Mouse (Mus musculus): ENCODE measurements at regions not wholly inside any gene's neighbourhood (a gene's known extent, or its start where the extent isn't known, plus 50 kb on each side); places are given as distances from the start of the nearest gene placed in this dataset.

DNA sequence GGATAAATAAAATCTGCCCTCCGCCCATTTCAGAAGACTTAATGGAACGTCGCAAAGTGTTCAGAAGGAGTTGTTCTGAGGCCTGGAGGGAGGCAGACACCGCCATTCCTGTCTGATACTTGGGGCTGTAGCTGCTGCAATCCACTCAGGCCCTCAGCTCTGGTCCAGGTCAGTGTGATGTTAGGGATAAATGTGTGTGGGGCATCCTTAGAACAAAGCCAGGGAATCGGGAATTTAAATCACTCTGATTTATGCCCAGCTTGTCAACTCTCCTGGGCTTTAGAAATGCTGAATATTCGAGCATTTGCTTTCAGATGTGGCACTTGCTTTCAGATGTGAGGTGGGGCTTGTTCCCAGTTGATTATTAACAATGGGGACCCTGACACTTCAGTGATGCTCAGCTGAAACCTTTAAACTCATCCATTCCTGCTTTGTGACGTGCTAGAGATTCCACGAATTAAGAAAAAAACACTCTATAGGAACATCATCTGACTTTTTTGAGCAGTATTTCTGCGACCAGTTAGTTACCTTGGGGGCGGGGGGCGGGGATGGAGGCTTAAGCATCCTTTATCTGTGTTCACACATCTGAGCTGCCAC lies 122.1 kb upstream of the Npvf start:
- no peak for DNase-seq (ENCODE audit: low read depth, low spot score)
- 62% methylated on average over 11 of the region's 11 CpGs for WGBS

DNA sequence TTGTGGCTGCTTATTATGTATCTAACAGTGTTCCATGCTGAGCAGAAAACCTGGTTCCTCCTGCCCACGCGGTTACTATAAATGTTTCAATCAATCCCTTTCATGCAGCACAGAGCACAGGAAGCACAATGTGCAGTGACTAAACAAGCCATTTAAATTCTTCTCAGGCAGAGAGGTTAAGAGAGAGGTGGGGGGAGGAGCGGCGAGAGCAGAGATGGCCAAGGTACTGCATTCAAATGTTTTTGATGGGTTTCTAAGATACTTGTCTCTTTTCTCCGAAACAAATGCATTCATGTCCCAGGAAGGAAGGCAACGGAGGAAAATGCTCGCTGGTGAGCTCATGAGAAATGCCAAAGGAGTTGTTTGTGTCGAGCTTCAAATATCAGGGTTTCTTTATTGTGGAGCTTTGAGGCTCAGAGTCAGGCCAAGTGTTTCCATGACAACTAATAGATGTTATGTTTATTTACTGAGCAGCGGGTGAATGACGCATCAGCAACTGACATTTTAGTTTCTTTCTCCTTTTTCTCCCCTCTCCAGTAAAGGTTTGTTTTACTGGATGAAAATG lies 122.8 kb upstream of the Npvf start:
- 4% methylated on average over 10 of the region's 10 CpGs for WGBS

DNA sequence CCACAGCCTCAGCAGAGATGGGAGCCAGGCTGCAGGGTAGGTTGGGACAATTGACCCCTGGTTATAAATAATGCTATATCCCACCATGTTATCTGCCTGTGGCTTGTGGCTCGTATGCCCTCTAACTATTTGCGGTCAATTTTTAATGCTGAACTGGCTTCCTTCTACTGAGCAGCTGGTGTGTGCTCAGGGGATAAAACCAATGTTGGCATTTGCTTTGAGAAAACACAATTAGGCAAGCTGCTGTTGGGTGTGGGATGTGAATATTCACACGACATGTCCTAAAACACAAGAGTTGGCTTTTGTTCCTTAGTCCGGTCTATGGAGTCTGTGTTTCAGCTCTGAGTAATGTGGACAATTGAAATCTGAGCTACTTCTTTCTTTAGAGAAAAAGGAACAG lies 123.6 kb upstream of the Npvf start:
- WGBS, result 62% methylated on average over 4 of the region's 4 CpGs
- DNase-seq (ENCODE audit: low read depth, low spot score), result no peak

More for the DNA sequence above, 122.8 kb upstream of the Npvf start:
- no peak for DNase-seq (ENCODE audit: low read depth, low spot score)

DNA sequence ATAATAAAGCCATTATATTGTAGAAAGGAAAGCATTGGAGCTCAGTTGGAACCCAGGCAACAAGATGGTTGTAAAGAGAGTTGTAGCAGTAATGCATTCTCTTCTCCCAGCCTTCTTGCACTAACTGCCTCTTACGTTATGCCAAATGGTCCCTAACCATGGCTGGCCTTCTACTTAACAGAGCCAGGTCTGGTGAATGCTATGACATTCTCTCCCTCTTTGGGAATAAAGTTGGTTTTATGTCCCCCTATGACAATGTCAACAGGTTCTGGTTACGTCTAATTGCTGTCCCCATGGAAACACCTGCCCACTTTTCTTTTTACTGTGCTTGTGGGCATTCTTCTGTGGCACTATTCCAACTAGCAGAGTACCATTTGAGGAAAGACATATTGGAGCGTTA lies 126.4 kb upstream of the Npvf start:
- DNase-seq (ENCODE audit: low read depth, low spot score), result no peak
- 69% methylated on average over 3 of the region's 3 CpGs for WGBS

DNA sequence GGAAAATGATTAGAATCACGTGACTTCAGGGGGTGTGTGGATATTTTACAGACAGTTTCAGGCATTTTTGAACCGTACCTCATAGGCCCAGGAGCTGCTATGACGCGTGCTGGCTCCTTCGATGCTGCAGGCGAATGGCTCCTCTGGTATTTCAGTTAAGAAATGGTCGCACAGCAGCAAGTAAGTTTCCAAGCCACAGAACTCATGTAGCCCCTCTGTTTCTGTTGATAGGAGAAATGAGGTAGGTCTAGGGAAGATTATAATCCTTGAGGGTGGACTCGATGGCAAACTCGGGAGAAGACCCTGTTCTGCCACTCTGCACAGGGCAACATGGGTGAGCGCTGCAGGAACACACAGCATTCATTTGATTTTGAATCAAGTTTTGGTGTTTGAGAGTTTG lies 127.0 kb upstream of the Npvf start:
- no peak for DNase-seq (ENCODE audit: low read depth, low spot score)
- 91% methylated on average over 10 of the region's 10 CpGs for WGBS

DNA sequence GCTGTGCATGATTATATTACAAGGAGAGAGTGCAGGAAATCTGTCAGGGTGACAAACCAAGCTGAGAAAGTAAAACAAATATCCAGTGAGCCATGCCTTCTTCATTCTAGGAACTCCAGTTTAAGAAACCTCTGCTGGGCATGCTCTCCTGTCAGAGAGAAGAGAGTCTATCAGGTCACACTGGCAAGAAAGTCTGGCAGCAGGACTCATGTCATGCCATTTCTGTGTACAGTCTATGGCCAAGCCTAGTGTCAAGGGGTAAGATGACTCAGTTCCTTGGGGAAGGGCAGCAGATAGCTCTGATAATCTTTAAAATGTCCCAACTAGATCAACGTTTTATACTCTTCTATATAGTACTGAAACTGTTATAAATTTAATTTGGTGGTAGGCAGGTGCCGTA lies 128.0 kb upstream of the Npvf start:
- no peak for DNase-seq (ENCODE audit: low read depth, low spot score)
- WGBS, result 70% methylated on average over 2 of the region's 2 CpGs

DNA sequence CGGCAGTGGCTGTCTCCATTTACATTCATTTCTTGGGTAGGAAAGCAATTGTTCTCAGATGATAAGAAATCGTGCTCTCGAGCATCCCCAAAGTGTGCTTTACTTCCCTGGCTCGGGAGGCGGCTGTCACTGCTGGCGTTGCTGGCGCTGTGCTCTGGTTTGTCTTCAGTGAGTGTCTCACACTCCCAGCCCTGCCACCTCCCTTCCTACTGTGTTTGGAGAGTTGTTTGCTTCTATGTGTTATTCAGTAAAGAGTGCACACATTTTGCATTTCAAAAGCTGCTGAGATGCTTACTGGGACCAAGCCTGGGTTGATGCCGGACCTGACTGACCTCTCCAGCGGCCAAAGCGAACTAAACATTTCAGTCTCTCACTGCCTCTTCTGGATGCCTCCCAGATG lies 129.3 kb upstream of the Npvf start:
- no peak for DNase-seq (ENCODE audit: low read depth, low spot score)
- 81% methylated on average over 10 of the region's 10 CpGs for WGBS

DNA sequence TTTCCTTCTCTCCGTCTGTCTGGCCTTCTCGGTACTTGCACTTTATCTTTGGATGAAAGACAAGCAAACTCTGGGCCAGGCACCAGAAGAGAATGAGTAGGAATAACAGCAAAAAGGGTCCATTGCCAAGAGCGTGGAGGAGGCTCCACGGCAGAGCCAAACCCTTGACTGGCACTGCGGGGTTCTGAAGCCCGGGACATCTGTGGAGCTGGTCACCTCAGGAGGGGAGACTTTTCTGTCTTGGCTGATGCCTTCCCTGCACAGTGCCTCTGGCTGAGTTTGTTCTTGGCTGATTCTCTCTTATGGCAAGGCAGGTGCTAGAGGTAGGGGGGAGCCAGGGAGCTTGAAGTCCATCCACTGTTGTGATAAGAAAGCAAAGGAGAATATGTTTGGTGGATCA lies 130.1 kb upstream of the Npvf start:
- WGBS, result 89% methylated on average over 6 of the region's 6 CpGs
- no peak for DNase-seq (ENCODE audit: low read depth, low spot score)

DNA sequence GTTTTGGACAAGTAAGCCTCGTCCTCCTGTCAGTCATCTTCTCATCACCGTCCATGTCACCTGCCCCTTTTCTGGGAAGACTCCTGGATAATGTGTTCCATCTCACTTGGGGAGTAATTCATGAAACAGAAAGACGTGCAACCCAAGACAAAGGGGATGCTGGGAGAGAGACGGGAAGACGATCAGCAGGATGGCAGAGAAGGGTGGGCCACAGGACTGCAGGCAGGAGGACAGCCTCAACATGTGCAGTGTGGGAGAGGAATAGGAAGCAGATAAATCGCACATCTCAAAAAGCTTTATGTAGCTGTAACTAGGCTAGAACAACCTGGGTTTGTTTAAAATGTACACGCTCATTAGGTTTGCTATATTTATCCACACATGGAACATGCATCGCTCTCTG lies 133.4 kb upstream of the Npvf start:
- WGBS, result 93% methylated on average over 8 of the region's 8 CpGs
- no peak for DNase-seq (ENCODE audit: low read depth, low spot score)

DNA sequence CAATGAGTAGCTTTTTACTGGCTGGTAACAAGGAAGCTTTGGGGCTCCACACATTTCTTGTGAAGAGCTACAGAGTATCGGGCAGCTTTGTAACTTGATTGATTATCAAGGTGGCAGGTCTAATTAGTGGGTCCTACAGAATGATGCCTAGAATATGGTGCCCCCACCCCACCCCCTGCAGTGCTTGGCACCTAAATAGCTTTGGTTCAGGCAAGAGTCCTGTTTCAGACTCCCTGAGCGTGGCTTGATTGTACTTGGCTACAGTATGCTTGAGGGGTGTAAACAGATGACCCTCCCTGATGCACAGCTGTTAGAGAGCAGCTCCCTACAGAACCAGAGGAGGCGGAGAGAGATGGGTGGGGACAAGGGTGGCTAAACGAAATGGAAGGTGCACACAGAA lies 145.7 kb upstream of the Npvf start:
- DNase-seq (ENCODE audit: low read depth, low spot score), result no peak
- WGBS, result 48% methylated on average over 4 of the region's 4 CpGs

DNA sequence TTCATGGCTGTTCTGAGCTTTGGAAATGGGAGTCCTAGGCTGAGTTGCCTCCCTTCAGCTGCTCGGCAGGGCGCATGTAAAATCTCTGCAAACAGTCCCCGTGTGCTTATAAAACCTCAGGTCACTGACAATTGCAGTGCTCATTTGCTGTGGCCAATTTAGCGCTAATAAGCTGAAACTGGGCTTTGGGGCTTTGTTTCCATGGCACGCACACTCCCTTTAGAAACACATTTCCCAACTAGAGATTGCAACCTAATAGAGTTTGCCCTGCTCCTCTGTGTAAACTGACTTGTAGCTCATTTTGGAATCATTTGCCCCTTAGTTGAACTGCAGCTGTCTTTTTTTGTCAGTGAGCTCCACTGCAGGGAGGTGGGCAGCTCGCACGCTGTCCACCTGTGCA lies 148.7 kb upstream of the Npvf start:
- WGBS, result 49% methylated on average over 7 of the region's 7 CpGs
- DNase-seq (ENCODE audit: low read depth, low spot score), result no peak

DNA sequence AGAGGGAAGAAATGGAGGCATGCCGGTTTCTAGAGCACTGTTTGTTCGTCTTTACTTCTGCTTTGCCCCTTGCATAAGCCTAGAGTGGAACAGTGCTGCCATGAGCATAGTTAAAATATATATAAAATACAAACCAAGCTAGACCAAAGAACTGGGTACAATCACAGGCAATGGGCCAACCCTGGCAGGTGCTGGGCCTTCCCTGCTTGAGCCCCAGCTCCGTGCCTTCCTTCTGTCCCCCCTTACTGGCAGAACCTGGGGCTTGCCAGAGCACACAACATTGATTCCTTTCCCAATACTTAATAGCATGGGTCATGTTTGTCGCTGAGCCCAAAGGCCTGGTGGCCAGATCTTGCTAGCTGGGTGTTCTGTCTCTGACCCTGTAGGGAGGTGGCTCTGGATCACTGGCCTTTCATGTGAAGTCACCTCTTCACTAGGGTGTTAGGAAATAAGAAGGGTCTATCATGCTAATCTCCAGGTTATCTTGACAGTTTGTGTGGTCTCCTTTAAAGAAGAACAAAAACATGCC lies 150.3 kb upstream of the Npvf start:
- 79% methylated on average over 4 of the region's 4 CpGs for WGBS
- no peak for DNase-seq (ENCODE audit: low read depth, low spot score)

DNA sequence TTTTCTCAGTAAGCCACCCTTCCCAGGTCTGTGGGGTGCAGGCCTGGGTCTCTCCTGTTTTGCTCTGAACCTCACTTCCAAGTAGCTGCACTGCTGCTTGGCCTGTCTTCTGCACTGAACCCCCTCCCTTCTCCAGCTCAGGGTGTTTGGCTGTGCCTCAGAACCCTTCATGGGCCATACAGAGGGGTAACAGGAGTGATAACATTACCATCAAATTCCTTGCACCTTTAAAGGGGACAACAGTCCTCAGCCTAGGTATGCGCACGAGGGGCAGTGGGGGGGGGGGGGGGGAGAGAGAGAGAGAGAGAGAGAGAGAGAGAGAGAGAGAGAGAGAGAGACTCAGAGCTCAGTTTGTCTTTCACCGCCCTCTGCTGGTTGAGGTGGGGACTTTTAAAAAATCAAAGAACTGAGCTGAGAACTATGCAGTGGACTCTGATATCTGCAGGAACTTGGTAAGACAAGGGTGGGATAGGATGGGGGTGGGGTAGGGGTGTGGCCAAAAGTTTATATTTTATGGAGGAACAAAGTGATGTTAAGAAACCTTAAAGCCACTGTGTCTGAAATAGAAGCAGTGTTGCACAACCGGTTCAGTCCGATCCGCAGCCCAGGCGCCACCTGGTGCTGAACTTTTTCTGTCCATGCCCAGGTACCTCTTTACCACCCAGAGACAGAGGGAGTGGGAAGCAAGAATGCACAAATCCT lies 152.3 kb upstream of the Npvf start:
- no peak for DNase-seq (ENCODE audit: low read depth, low spot score)
- 7% methylated on average over 7 of the region's 7 CpGs for WGBS

DNA sequence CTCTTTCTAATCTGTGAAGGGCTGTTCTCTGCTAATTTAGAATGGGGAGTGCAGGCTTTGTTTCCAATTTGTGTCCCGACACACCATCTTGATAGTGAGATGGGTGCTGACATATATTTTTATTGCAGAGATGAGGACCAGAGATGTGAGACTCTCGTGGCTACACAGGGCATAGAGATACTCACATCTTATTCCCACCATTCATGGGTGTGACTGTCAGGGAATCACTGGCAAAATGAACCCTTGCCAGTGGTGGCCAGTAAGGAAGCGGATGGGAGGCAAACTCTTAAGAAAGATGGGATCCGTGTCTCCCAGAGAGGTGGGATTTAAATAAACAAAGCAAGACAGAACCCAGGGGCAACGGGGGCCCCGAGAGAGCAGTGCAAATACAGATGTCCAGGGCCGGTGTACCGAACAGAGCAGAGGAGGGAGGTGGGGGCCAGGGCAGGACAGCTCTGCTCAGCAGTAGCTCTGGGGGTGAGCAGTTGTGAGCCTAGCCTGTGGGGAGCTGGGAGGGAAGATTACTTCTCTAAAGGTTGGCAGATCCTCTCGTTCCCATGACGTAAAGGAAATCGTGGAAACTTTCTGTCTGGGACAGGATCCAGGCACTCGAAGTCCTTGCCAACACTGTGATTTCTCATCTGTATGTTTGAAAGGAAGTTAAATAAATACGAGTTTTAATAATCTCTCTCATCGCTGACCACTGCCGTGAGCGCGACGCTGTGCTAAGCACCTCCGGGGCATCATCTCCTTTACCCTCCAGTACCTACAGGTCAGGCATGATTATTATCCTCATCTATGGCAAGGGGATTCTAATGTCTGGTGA lies 153.2 kb upstream of the Npvf start:
- 44% methylated on average over 19 of the region's 19 CpGs for WGBS
- DNase-seq (ENCODE audit: low read depth, low spot score), result no peak

DNA sequence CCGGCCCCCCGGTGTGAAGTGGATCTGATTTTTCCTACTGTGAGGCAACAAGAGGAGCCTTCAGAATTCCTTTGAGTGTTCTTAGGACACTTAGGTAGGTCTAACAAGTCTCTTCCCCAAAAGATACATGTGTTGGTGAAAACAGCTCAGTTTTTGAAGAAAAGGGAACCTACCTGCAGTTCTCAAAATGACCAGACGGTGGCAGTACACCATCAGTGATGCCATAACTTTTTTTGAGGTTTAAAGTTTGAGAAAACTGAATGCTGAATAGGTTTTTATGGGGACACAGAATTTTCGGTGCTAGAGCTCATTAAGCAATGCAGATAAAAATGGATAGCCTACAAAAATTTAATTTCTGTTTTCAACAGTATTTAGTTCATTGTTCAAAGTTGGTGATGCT lies 153.9 kb upstream of the Npvf start:
- no peak for DNase-seq (ENCODE audit: low read depth, low spot score)
- WGBS, result 10% methylated on average over 4 of the region's 4 CpGs

DNA sequence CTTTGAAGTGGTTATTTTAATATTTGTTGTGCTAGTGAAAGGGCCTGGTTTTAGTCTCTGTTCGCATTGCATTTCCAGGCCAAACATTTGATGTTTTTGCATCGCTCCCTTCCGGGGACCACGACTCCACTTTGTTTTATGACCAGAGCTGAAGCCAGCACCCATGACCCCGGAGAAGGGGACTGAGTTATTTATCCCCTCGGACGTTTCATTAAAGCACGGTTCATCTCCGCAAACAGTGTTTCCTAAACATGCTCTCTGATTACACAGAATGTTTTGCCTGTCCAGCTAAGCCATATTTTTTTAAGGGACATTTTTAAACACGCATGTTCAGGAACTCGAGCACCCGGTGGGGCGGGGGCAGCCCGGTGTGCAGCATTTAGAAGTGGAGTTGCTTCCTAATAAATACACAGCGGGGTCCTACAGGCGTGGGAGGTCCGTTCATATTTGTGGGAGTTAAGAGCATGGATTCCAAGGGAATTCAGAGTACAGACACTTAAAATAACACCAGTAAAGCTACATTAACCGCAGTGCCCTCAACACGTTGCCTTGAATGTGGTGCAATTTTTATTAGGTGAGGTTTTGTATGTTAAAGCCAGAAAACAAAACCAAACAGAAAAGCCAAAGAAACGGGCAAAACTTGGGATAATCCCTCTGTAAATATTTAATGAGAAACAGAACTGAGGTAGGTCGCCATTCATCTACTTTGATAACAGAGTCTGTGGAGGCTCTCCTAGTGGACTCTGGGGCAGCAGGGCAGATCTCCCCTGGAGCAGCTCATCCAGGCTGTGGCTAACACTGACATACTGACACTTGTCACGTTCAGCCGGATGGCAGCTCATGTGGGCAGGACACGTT lies 154.8 kb upstream of the Npvf start:
- WGBS, result 25% methylated on average over 24 of the region's 24 CpGs
- no peak for DNase-seq (ENCODE audit: low read depth, low spot score)

DNA sequence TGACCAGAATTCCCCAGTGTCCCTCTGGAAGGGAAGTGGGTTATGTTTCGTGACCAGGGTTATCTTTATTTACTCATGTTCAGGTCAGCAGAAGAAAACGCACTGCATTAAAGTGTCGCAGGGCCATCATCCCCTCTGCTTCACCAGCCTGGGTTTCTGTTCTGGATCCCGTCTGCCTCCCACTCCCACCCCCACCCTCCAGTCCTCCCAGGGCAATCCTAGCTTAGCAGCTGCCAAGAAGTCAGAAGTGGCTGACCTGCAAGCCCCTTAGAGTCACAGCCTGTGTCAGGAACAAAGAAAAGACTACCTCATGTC lies 155.4 kb upstream of the Npvf start:
- no peak for DNase-seq (ENCODE audit: low read depth, low spot score)
- 30% methylated on average over 4 of the region's 4 CpGs for WGBS

DNA sequence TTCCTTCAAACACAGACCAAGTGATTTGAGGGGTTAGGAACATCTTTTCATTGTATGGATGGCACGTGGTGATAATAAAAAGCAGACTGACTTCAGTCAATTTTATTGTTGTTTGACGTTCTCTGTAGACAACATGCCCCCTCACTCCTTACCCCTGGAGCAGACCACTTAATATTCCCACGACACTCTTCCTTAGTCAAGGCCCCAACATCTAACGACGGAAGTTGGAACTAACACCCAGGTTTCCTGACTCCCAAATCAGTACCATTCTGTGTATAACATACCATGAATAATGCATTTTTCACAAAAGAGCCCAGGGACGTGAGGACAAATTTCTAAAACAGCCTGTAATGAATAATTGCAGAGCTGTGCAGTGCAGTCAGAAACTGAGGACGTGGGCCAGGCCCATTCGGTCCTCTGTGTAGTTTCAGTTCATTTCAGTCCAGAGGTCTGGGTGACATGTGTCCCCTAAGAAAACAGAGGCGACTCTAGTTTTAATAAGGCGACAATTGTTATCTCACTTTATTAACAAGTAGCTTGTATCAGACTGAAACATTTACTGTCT lies 160.8 kb upstream of the Npvf start:
- no peak for DNase-seq (ENCODE audit: low read depth, low spot score)
- WGBS, result 72% methylated on average over 10 of the region's 10 CpGs

DNA sequence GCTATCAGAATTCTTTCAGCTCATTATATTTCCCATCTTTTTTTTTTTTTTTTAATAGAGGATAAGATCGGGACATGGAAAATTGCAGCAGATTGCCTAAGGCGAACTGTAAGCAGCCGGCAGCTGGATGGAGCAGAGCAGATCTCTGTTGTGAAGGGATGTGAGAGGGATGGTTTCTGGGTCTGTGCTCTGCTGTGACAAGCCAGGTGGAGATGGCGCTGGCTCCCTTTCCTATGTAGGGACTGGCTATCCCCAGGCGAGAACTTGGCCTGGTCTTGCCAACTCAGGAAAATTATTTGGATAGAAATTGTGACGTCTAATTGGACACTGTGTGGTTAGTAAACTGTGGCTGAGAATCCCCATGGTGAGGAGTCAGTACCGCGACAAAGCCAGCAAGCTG lies 161.3 kb upstream of the Npvf start:
- no peak for DNase-seq (ENCODE audit: low read depth, low spot score)
- WGBS, result 81% methylated on average over 8 of the region's 8 CpGs
